Mouse (Mus musculus): ENCODE data around the gene Hck.

Hck gene

DNA sequence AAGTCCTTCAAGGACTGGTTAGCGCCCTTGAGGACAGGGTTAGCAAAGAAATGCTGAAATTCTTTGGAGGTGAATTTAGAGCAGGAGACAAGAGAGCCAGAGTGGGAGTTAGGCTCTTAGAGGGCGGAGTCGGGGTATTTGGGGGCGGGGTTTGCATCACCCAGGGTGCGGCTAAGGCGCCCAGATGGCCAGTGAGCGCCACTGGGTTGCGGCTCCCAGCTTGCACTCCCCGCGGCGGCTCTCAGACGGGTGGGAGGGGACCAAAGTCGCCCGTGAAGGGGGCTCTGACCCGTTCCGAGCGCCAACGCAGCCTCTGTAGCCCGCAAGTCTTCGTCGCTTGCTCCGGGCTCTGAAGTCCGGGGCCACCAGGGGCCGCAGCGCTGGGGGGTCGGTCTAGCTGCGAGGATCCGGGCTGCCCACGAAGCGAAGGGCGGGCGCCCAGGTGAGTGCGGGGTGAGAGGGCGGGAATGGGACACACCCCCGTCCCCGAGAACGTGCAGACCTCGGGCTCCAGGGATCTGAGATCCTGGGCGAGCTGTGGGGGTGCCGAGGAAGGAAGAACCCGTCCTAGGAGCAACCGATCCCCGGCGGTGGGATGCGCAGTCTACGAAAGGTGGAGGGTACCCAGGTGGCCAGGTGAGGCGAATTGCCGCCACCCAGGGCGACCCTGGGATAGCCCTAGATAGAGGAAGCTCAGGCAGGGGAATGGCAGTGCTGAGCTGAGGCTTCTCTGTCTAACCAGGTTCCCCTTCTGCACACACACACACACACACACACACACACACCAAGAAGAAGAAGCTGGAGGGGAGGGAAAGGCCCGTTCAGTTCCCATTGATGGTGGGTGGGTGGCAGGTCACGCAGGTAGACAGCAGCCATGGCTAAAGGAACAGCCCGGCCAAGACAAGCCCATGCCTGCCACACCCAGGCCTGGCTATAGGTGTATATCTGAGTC is at the start of gene Hck:
Hck (plus strand) TSS at position 156 of the 952 bp plus-strand sequence.
- peak; percentile 95 for DNase-seq (ENCODE audit: low read depth, low spot score)

DNA sequence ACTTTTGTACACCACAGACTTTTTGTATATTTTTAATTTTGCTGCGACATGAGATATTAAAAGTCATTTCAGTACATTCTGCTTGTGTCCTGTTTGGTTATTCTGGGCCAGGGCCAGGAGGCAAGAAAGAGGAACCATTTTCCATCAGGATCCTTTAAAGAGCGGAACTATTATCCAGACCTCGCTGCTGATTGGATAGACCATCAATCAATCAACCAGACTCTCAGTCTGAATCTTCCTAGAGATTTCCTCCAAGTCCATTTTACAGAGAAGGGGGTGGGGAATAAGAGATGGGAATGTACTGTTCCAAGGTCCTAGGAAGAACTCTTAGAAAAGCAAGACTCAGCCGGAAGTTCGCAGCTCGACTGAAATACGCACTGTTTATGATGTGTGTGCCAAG is 48.1 kb upstream of the Hck start:
- no peak for DNase-seq (ENCODE audit: low read depth, low spot score)

DNA sequence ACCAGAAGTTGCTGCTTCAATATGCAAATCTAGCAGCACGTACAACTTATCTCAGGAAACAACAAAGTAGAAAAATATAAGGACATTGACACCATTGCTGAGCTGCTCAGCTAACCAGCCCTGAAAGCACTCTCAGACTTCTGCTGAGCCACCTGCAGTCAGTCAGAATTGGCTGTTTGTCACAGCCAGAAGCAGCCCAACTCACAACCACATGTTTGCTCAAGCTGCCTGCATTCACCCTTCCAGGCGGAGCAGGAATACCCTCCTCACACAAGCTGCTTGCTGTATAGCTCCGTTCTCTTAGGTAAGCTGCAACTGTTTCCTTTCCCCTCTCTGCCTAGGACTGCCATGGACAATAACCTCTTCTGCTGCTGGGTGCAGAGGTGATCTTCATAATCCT is 44.9 kb upstream of the Hck start:
- no peak for DNase-seq (ENCODE audit: low read depth, low spot score)

DNA sequence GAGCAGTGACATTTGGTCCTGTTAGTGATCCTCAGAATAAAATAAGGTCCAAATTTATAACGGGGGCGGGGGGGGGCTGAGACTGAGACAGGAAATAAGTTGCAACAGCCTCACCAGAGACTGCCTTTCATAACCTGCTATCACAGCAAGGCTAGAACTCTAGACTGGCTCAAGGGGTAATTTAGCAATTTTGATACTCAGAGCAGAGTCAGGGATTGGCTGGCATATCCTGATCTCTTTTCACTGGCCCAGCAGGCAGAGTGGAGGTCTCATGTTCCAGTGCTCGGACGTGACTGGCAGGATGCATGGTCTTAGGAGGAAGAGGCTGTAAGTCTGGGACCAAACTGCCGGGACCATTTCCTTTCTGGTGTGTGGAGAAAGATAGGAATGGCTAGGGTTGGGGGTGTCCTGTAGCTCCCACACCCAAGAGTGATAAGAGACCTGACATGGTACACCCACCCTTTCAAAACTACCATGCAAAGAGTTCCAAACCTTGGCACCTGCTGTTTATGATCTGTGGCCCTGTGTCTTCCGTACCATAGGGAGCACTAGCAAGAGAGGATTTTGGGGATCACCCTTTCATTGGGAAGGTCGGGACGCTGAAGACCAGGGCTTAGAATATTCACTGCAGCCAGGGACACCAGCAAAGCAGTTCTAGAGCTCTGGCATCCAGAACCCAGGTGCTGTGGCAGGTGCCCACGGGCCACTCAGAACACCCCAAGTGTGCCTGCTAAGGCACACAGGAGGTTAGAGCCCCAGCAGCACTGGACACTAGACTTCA is 43.9 kb upstream of the Hck start:
- DNase-seq (ENCODE audit: low read depth, low spot score) = no peak

DNA sequence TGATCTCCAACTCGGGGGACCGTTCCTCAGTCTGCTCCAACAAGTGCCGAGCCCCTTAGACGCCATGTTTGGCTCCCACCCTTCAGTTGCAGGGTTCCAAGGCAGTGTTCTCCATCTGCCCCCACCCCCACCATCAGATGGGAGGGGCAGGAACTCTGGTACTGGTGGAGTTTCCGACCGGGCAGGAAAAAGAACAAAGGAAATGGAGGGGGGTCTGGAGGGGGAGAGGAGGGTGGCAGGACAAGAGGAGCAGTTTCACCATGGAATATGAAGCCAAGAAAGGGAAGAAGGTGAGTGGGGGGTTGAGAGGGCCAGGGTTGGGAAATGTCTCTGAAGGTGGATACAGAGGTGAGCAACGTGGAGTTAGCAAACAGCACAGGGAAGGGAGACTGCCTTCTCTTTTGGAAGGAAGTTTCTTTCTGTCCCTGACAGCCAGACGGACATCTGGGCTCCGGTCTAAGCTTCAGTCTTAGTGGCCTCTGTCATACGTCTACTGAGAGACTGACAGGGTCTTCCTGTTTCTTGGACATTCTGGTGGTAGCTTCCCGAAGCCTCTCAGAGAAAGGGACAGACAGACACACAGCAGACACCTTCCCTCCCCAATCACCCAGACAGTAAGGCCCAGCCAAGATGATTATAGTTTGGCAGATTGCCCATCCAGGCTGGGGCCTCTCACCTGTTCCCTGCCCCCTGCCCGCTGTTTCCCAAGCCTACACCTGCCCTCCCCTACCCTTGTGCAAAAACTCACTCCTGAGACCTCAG is 42.3 kb upstream of the Hck start, which contains the start of gene Ccm2l:
Ccm2l (plus strand) TSS at position 209 of the 762 bp plus-strand sequence.
- no peak for DNase-seq (ENCODE audit: low read depth, low spot score)

DNA sequence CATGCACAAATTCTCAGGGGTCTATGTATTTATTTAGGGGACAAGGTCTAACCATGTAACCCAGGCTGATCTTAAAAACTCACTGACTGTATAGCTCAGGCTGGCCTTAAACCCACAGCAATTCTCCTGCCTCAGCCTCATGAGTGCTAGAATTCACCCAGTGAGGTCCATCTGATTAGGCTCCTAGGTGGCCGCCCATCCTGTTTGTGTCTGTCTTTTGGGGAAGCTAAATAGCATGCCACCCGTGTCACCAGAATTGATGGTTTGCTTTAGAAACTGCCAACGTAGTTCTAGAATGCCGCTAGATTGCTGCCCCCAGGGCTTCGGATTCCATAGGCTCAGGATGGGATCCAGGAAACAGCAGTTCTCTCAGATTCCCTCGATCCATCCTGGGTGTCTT is 41.3 kb upstream of the Hck start:
- no peak for DNase-seq (ENCODE audit: low read depth, low spot score)

DNA sequence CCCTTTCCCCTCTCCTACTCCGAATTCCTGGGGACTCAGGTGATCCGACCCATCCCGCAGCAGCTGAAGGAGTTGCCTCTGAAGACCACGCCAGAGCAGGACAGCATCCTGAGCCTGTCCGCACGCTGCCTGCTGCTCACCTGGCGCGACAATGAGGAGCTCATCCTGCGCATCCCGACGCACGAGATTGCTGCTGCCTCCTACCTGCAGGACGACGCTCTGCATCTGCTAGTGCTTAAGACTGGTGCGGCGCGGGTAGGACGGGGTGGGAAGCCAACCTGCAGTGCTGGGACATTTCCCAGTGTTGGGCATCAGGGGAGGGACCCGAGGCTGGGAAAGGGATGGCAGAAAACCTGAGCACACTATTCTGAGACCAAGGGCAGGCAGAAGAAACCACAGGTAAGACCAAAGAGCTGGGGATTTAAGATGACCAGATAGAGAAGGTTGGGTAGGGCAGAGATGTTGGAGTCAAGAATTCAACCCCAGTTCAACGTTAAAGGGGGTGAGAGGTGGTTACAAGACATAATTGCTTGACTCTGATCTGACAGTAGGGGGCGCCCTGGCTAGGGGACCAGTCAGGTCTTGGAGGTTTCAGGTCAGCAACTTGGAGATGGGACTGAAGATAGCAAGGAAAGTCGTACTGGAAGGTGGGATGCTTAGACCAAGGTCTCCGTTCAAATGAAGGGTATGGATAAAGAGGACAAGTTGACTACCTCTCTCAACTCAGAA is 37.3 kb upstream of the Hck start:
- peak; percentile 79 for DNase-seq (ENCODE audit: low read depth, low spot score)

DNA sequence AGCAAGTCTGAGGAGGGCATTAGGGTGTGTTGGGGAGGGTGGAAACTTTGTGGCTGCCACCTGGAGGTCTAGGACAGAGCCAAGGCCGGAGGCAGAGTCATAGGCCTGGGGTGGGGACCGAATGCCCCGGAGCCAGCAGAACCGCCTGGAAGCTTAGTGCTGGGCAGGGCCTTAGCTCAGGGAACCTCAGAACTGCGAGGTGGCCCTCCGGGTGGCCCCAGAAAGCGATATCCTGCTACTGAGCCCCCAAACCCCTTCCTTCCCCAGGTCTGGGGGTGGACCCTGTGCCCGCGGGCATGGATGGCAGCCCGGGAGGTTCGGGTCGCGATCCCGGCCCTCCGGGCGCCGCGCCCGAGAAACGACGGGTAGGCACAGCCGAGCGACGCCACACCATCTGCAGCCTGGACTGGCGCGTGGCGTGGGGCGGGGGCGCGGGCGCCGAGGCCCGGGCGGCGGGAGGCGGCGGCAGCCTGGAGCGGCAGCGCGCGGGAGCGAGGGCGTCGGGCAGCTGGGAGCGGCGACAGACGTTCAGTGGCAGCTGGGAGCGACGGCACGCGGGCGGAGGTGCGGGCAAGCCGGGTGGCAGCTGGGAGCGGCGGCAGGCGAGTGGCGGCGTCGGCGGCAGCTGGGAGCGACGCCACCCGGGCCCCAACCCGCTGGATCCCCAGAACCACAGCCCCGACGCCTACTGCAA is 36.6 kb upstream of the Hck start:
- DNase-seq (ENCODE audit: low read depth, low spot score) = peak; percentile 36

DNA sequence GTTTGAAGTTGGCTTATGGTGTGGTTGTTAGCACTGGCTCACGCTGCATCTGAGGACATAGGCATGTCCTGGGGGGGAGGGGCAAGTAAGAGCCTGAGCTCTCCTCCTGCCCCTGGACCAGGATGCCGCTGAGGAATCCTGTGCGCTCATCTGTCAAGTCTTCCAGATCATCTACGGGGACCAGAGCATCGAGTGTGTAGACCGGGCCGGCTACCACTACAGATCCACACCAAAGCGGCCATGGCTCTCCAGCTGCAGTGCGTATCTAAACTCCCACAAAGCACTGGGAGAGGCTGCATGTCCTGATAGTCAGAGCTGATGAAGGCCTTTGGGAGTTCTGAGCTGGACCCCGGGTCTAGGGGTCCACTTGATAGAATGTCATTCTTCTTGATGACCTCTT is 33.6 kb upstream of the Hck start:
- DNase-seq (ENCODE audit: low read depth, low spot score) = no peak

DNA sequence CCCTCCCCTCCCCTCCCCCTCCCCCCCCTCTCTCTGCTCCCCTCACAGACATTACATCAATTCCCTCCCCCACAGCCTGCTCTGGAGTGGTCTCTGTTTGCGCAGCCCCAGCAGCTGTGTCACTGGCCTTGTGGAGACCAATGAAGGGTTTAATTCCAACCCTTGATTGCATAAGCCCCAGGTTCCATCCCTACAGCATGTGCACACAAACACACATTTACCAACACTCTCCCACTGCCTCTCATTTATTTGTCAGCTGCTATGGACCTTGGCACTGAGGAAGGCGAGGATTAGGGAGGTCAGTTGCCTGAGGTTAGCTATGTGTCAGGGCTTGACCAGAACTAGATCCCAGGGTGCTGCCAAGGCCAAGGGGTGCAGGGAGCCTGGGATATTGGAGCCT is 32.3 kb upstream of the Hck start:
- DNase-seq (ENCODE audit: low read depth, low spot score) = no peak

DNA sequence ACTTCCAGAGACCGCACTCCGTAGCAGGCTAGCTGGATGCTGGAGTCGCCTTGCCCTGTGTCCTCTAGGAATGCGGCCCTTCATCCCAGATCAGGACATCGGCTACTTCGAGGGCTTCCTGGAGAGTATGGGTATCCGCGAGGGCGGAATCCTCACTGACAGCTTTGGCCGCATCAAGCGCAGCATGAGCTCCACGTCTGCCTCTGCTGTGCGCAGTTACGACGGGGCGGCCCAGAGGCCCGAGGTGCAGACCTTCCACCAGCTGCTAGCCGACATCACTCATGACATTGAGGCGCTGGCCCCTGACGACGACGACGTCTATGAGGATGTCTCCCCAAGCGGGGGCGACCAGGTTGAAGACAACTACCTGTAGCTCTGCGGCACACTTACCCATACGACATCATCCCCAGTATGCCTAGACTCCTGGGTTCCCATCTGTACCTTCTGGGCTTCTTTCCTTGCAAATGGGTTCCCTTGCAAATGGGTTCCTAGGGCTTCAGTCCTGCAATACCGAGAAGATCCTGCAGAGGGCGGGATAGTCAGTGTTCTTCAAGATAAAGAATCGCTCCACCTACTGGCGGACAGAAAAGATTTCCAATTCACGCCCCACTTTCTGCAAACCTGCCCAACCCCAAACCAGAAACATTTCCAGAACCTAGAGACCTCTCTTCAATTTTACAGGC is 27.3 kb upstream of the Hck start:
- peak; percentile 97 for DNase-seq (ENCODE audit: low read depth, low spot score)

DNA sequence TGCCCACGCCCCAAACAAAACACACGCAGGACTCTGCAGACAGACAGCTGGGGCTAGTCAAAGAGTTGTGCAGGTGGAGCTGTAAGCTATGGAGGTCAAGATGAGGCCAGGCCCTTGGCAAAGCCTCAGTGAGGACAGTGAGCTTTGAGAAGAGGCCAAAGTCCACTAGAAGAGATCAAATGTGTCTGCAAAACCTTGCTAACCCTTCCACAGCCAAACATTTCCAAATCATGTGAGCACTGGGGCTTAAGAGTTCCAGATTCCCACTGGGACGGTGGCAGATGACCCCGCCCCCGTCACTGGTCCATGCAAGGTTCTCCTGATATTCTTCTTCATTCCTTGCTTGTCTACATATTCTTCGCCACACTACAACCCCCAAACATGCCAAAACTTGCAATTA is 26.4 kb upstream of the Hck start:
- no peak for DNase-seq (ENCODE audit: low read depth, low spot score)

DNA sequence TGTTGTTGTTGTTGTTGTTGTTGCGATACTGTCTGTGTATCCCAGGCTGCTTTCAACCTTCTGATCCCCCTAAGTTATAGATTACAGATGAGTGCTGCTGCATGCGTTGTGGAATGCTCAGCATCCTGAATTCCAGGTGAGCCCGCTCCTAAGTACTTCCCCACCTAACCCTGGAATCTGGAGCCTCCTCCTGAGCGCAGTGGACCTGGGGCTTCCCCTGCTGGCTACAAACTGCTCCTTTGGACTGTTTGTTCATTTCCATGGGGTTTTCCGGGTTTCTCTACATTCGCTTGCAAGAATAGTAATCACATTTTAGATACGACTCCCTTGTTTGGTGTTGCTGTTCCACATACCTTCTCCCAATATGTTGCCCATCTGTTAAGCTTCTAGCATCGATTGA is 25.0 kb upstream of the Hck start:
- no peak for DNase-seq (ENCODE audit: low read depth, low spot score)

DNA sequence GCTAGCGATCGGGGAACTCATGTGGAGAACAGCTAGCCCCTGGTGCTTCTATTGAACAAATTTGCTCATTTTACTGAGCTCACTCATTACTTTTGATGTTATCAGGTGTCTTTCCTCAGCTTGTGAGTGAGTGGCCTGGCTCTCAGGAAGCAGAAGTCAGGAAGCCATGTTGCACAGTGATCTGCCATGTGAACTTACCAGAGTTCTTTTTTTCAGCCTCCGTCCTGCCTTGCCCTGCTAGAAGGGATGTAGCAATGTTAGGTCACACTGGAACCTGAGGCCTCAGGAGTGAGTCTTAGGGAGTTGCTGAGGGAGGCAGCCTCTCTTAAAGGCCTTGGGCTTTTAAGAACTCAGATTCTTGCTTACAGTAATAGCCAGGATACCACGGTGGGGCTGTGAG is 24.4 kb upstream of the Hck start:
- no peak for DNase-seq (ENCODE audit: low read depth, low spot score)

DNA sequence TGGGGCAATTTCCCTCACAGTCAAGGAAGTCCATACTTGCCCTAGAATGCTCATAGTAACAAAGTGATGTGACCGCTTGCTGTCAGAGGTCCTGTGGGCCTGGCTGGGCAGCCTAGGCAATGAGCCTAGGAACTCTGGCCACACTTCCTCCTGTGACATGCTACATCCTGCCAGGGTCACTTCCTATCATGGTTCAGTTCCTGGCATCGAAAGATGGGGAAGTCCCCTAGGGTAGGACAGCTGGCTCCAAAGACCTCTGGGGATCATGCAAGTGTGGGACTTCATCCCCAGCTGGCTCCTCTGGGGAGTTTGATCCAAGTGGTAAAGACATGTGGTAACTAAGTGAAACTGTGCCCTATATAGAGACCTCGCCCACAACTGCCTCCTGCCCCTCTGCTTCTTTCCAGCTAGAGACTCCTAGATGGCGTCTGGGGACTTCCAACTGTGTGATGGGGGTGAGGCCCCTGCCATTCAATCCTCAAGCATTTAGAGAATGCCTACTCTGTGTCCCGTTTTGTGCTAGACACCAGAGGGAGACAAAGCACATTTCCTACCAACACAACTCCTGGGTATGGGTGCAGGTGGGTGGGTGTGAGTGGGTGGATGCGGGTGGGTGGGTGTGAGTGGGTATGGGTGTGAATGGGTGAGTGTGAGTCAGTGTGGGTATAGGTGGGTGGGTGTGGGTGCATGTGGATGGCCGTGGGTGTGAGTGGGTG is 23.8 kb upstream of the Hck start:
- peak; percentile 63 for DNase-seq (ENCODE audit: low read depth, low spot score)

DNA sequence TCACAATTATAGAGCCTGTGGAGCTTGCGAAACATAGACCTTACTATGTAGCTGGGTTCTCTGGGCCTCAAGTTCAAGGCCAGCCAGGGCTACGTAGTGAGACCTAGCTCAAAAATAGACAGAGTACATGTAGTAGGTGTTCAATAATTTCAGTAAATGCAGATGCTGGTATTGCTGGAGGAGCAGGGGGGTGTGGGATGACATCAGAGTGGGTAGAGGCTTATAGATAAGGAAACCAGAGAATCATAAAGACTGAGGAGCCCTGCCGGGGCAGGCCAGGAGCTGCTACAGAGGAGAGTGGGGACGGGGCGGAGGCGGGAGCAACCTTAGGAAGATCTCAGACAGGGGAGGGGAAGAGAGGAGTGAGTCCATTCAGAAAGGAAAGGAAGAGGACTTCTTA is 22.7 kb upstream of the Hck start:
- no peak for DNase-seq (ENCODE audit: low read depth, low spot score)

DNA sequence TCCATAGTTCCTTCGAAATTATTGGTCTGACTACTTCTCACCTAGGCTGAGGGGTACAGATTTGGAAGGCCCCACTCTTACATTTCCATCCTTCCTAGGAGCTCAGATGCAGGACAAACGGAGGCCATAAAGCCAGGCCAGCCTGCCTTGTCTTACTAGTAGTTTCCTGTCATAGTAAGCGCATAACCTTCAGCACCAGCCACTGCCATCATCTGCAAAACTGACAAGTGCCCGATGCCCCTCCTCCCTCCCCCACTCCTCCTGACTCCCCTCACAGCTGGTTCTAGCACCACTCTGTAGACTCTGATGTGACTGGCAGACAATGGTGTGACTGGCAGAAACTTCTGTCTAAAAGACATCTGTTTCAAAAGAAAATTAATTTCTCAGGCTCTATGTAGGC is 22.1 kb upstream of the Hck start:
- no peak for DNase-seq (ENCODE audit: low read depth, low spot score)

DNA sequence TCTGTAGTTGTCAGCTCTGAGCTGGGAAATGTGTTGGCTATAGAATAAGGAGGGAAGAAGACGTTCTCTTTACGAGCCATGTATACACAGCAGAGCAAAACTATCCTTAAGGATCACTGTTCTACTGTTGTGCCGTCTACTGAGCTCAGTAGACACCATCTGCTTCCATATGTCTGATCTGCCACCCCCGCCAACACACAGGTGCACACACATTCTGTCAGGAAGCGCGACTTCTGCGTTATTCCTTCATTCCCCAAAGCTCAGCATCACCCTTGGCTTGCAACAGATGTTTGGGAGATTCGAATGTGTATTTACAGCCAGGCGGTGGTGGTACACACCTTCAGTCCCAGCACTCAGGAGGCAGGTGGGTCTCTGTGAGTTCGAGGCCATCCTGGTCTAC is 21.2 kb upstream of the Hck start:
- DNase-seq (ENCODE audit: low read depth, low spot score) = no peak

DNA sequence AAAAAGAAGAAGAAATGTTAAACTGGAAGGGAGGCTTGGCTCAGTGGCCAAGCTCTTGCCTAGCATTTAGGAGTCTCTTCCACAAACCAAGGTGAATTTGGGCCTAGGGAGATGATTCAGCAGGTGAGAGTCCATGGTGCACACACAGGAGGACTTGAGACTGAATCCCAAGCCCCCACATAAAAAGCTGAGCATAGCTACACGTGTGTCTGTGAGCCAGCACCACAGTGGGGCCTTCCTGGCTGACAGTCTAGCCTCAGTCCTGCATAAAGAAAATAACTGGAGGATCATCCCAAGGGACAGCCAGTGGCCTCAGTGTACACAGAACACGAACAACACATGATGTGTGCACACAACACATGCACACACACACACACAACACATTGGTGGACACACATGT is 19.0 kb upstream of the Hck start:
- no peak for DNase-seq (ENCODE audit: low read depth, low spot score)

Data from ZHBTc4 (cell line).